Mouse (Mus musculus): ENCODE results near the gene Ccdc28b.
A peak's percentile ranks its signal among the peaks of the same experiment; 100 is the strongest.

- TF ChIP-seq CTCF (IDR thresholded peaks at IDR 0.05; ENCODE audit: low read depth) (no peak), EP300 (IDR thresholded peaks at IDR 0.05; ENCODE audit: low read depth) (peak; percentile 44; the same call in 1 of the 2 replicates)
Measured at GRCm38 (mm10) chr4:129640638-129641467, 17.1 kb upstream of the Ccdc28b start, which contains the start of gene Txlna.

Data from heart, postnatal 0 days (tissue).